Mouse (Mus musculus) thymus, adult 2 months (tissue): ENCODE data around the gene Olfr1423. TPM values are rescaled to one million over a fixed set of nuclear protein-coding genes. Genes with fewer than 3 reads are reported as not detected.
A peak's percentile ranks its signal among the peaks of the same experiment; 100 is the strongest.

Source experiments
- DNase-seq: peaks from one replicate; pipeline ENCODE4 v3.0.0; 2021
- H3K27ac ChIP-seq: fragments of 200-500 bp; 2 replicates; pipeline ENCODE4 v1.5.1; 2012; ENCODE audit warnings: low read length, control low read depth; ENCODE audit not compliant: control insufficient read depth, insufficient read depth
- H3K27me3 ChIP-seq: fragments of 200-500 bp; 2 replicates; pipeline ENCODE4 v1.6.1; 2012; ENCODE audit warnings: mild to moderate bottlenecking, low read length, moderate library complexity, mixed read lengths; ENCODE audit not compliant: control insufficient read depth, insufficient read depth
- H3K36me3 ChIP-seq: fragments of 200-500 bp; 2 replicates; pipeline ENCODE4 v1.6.1; 2012; ENCODE audit warnings: mild to moderate bottlenecking, low read length, moderate library complexity; ENCODE audit not compliant: control insufficient read depth, insufficient read depth
- H3K4me1 ChIP-seq: fragments of 200-500 bp; replicated peaks from 2 replicates; pipeline ENCODE4 v1.6.1; 2012; ENCODE audit warnings: low read length; ENCODE audit not compliant: control insufficient read depth, insufficient read depth
- H3K4me3 ChIP-seq: fragments of 200-500 bp; 2 replicates; pipeline ENCODE4 v1.5.1; 2012; ENCODE audit warnings: mild to moderate bottlenecking, low read length, control low read depth, moderate library complexity; ENCODE audit not compliant: control insufficient read depth, insufficient read depth
- CTCF ChIP-seq: fragments of 200-500 bp; IDR thresholded peaks from 2 replicates; pipeline ENCODE4 v1.5.1; 2012; ENCODE audit warnings: mild to moderate bottlenecking, control low read depth, low read length, moderate library complexity, borderline replicate concordance; ENCODE audit not compliant: control insufficient read depth, poor library complexity, insufficient read depth; ENCODE audit errors: extremely low read depth
- POLR2A ChIP-seq: fragments of 200-500 bp; IDR thresholded peaks from 2 replicates; pipeline ENCODE4 v1.6.1; 2012; ENCODE audit warnings: mild to moderate bottlenecking, low read length, control low read depth, moderate library complexity; ENCODE audit not compliant: control insufficient read depth, poor library complexity, insufficient read depth; ENCODE audit errors: extremely low read depth
- WGBS: fragments of 180-500 bp; shearing (Covaris S2); methylation state at CpG from one replicate; pipeline ENCODE4 v1.1.7; 2018; 5-methylcytosine and 5-hydroxymethylcytosine counted together
- polyA plus RNA-seq: library from polyadenylated mRNA; depleted of rRNA; stranded (reverse); fragments of >200 nt; gene quantifications from 2 replicates; pipeline ENCODE4 v1.2.3, GENCODE M21; 2012

The Olfr1423 gene
- polyA plus RNA-seq, 1 experiment: not detected

- Histone ChIP-seq H3K4me1 (peaks cover 6% of the 10 kb centered on the region), H3K27me3 (no peaks in the 10 kb centered on the region), H3K4me3 (peak overlapping the region; percentile 59), H3K27ac (peak overlapping the region; percentile 36; the same call in 1 of the 2 replicates), H3K36me3 (no peaks in the 10 kb centered on the region)
- DNase-seq: peak; percentile 87
- under 1% methylated on average over 49 of the region's 49 CpGs for WGBS
- TF ChIP-seq POLR2A: no peak
- peak; percentile 85 for TF ChIP-seq CTCF
Measured at GRCm38 (mm10) chr19:12011560-12012556, 29.3 kb downstream of the Olfr1423 start.

GRCm38 (mm10) chr19:12010916-12011559, 30.1 kb downstream of the Olfr1423 start:
- TF ChIP-seq CTCF (no peak), POLR2A (no peak)
- under 1% methylated on average over 26 of the region's 26 CpGs for WGBS
- Histone ChIP-seq H3K27me3 (no peaks in the 10 kb centered on the region), H3K4me3 (peak overlapping the region; percentile 87), H3K27ac (peak overlapping the region; percentile 71; the same call in 1 of the 2 replicates), H3K4me1 (peaks cover 6% of the 10 kb centered on the region), H3K36me3 (no peaks in the 10 kb centered on the region)
- peak; percentile 73 for DNase-seq

GRCm38 (mm10) chr19:12010281-12010771, 30.8 kb downstream of the Olfr1423 start:
- peak overlapping the region; percentile 87 for H3K4me3 ChIP-seq
- H3K4me1 ChIP-seq: peaks cover 6% of the 10 kb centered on the region
- no peaks in the 10 kb centered on the region for H3K36me3 ChIP-seq
- under 1% methylated on average over 24 of the region's 24 CpGs for WGBS
- peak; percentile 42 for DNase-seq
- no peaks in the 10 kb centered on the region for H3K27me3 ChIP-seq
- H3K27ac ChIP-seq: peak overlapping the region; percentile 71
- no peak for TF ChIP-seq CTCF
- no peak for TF ChIP-seq POLR2A

- peak overlapping the region; percentile 71 for H3K27ac ChIP-seq
- 2% methylated on average over 24 of the region's 24 CpGs for WGBS
- H3K4me3 ChIP-seq: peak overlapping the region; percentile 87
- peak; percentile 74 for DNase-seq
- TF ChIP-seq POLR2A: no peak
- TF ChIP-seq CTCF: no peak
- H3K4me1 ChIP-seq: peaks cover 7% of the 10 kb centered on the region
- H3K27me3 ChIP-seq: no peaks in the 10 kb centered on the region
- no peaks in the 10 kb centered on the region for H3K36me3 ChIP-seq
Measured at GRCm38 (mm10) chr19:12009501-12010280, 31.4 kb downstream of the Olfr1423 start.

GRCm38 (mm10) chr19:12008410-12009380, 32.4 kb downstream of the Olfr1423 start:
- no peaks in the 10 kb centered on the region for H3K27me3 ChIP-seq
- H3K4me3 ChIP-seq: no peak overlapping the region
- TF ChIP-seq POLR2A (no peak), CTCF (no peak)
- DNase-seq: no peak
- no peak overlapping the region for H3K27ac ChIP-seq
- peaks cover 11% of the 10 kb centered on the region for H3K4me1 ChIP-seq
- no peaks in the 10 kb centered on the region for H3K36me3 ChIP-seq
- WGBS: 69% methylated on average over 17 of the region's 17 CpGs
